Mouse (Mus musculus): Measurements from ENCODE around the gene Gm26938.
A peak's percentile ranks its signal among the peaks of the same experiment; 100 is the strongest.

GRCm38 (mm10) chr5:139789466-139789865 is 36.7 kb downstream of the Gm26938 start:
- TF ChIP-seq POLR2A (IDR thresholded peaks at IDR 0.05; ENCODE audit: insufficient read depth, low read depth, low read length), result no peak
- TF ChIP-seq CTCF (IDR thresholded peaks at IDR 0.05), result peak; percentile 33; the same call in 1 of the 2 replicates

Measured in heart, adult 2 months (tissue).